Mouse (Mus musculus): ENCODE measurements at regions not wholly inside any gene's neighbourhood (a gene's known extent, or its start where the extent isn't known, plus 50 kb on each side); places are given as distances from the start of the nearest gene placed in this dataset.

DNA sequence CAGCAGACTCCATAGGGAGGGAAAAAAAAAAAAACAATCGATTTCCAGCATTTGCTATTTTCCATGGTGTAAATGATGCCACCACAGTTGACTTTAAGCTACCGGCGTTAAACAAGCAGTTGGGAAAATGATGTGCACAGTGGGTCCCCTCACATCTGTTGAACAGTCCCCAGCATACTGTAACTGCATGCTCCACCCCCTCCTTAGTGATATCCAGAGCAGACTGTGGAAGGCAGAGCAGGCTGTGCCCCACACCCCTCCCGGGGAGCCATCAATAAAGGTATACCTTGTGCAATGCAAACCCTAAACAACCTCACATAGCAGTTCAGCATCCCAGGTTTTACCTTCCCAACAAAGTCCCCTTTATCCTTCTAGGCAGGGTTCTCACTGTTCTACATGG lies 872.9 kb upstream of the Lrrc6 start:
- no peak for TF ChIP-seq EP300 (IDR thresholded peaks at IDR 0.05)
- no peak for TF ChIP-seq CTCF (IDR thresholded peaks at IDR 0.05)

Measured in lung, postnatal 0 days (tissue).